Mouse (Mus musculus) MEL (cell line): Measurements from ENCODE around the gene Egfl7. TPM values are rescaled to one million over a fixed set of nuclear protein-coding genes. Genes with fewer than 3 reads are reported as not detected.

Experiments
- DNase-seq: peaks from one replicate; pipeline ENCODE4 v3.0.0; 2011; ENCODE audit warnings: low read depth, low spot score
- H3K27ac ChIP-seq: 2 replicates; pipeline ENCODE4 v1.5.1; 2012; ENCODE audit warnings: low read depth, mild to moderate bottlenecking, control low read depth, low read length, moderate library complexity; ENCODE audit not compliant: control insufficient read depth
- H3K27me3 ChIP-seq, 2 experiments: fragments of 150-350 bp in 1 of 2; sonication (generic) in 1 of 2; 2 replicates each; pipeline ENCODE4 v1.6.1; 2012; ENCODE audit warnings: low read length in 2 of 2, mild to moderate bottlenecking in 2 of 2, improper control_type of control experiment in 1 of 2, moderate library complexity in 1 of 2; ENCODE audit not compliant: insufficient read depth in 2 of 2, control insufficient read depth in 1 of 2
- H3K36me3 ChIP-seq, 2 experiments: 2 replicates each; pipeline ENCODE4 v1.6.1; 2012 to 2014; ENCODE audit warnings: low read length in 2 of 2, improper control_type of control experiment in 1 of 2, inconsistent platforms in 1 of 2, mild to moderate bottlenecking in 1 of 2; ENCODE audit not compliant: insufficient read depth in 2 of 2, control insufficient read depth in 1 of 2
- H3K4me1 ChIP-seq, 2 experiments: fragments of 150-350 bp in 1 of 2; sonication (generic) in 1 of 2; 2 replicates each; pipeline ENCODE4 v1.6.1; 2012; ENCODE audit warnings: low read length in 2 of 2, improper control_type of control experiment in 1 of 2, mild to moderate bottlenecking in 1 of 2; ENCODE audit not compliant: insufficient read depth in 2 of 2, control insufficient read depth in 1 of 2
- H3K4me3 ChIP-seq, 2 experiments: fragments of 150-350 bp in 1 of 2; sonication (generic) in 1 of 2; 2 replicates each; pipeline ENCODE4 v1.5.1; 2012; ENCODE audit warnings: low read depth in 2 of 2, low read length in 2 of 2, mild to moderate bottlenecking in 2 of 2, moderate library complexity in 2 of 2, control low read depth in 1 of 2, improper control_type of control experiment in 1 of 2; ENCODE audit not compliant: control insufficient read depth in 1 of 2, insufficient read depth in 1 of 2
- H3K79me2 ChIP-seq: 2 replicates; pipeline ENCODE4 v1.6.1; 2012; ENCODE audit warnings: mild to moderate bottlenecking, low read length, moderate library complexity; ENCODE audit not compliant: control insufficient read depth, poor library complexity, insufficient read depth
- H3K9ac ChIP-seq: 2 replicates; pipeline ENCODE4 v1.6.1; 2012; ENCODE audit warnings: low read depth, mild to moderate bottlenecking, control low read depth, low read length, moderate library complexity; ENCODE audit not compliant: control insufficient read depth, poor library complexity, severe bottlenecking
- H3K9me3 ChIP-seq: fragments of 150-350 bp; sonication (generic); replicated peaks from 2 replicates; pipeline ENCODE4 v1.6.1; 2012; ENCODE audit warnings: mild to moderate bottlenecking, low read length, improper control_type of control experiment, moderate library complexity; ENCODE audit not compliant: insufficient read depth
- CHD1 ChIP-seq: IDR thresholded peaks from 2 replicates; pipeline ENCODE4 v1.6.1; 2012; ENCODE audit warnings: low read depth, mild to moderate bottlenecking, inconsistent platforms, low read length, improper control_type of control experiment
- E2F4 ChIP-seq: IDR thresholded peaks from 2 replicates; pipeline ENCODE4 v1.6.1; 2011; ENCODE audit warnings: low read depth, low read length, improper control_type of control experiment, borderline replicate concordance
- ELF1 ChIP-seq: IDR thresholded peaks from 2 replicates; pipeline ENCODE4 v1.6.1; 2014; ENCODE audit warnings: low read depth, mild to moderate bottlenecking, inconsistent platforms, low read length, improper control_type of control experiment, moderate library complexity
- EP300 ChIP-seq, 2 experiments: IDR thresholded peaks; 2 replicates each; pipeline ENCODE4 v1.6.1; 2011; ENCODE audit warnings: improper control_type of control experiment in 2 of 2, low read length in 2 of 2, low read depth in 1 of 2, mild to moderate bottlenecking in 1 of 2
- GABPA ChIP-seq: IDR thresholded peaks from 2 replicates; pipeline ENCODE4 v1.6.1; 2012; ENCODE audit warnings: low read depth, mild to moderate bottlenecking, inconsistent platforms, low read length, improper control_type of control experiment, moderate library complexity
- GATA1 ChIP-seq: IDR thresholded peaks from 2 replicates; pipeline ENCODE4 v1.6.1; 2011; ENCODE audit warnings: low read depth, low read length, improper control_type of control experiment
- HCFC1 ChIP-seq: IDR thresholded peaks from 2 replicates; pipeline ENCODE4 v1.6.1; 2012; ENCODE audit warnings: low read depth, mild to moderate bottlenecking, inconsistent platforms, low read length, improper control_type of control experiment, moderate library complexity
- MAFK ChIP-seq: IDR thresholded peaks from 2 replicates; pipeline ENCODE4 v1.6.1; 2011; ENCODE audit warnings: low read depth, mild to moderate bottlenecking, low read length, improper control_type of control experiment, borderline replicate concordance
- MAX ChIP-seq: IDR thresholded peaks from 2 replicates; pipeline ENCODE4 v1.6.1; 2011; ENCODE audit warnings: low read length, improper control_type of control experiment
- MEF2A ChIP-seq: IDR thresholded peaks from 2 replicates; pipeline ENCODE4 v1.6.1; 2014; ENCODE audit warnings: low read depth, mild to moderate bottlenecking, inconsistent platforms, low read length, improper control_type of control experiment; ENCODE audit not compliant: poor library complexity, insufficient replicate concordance, severe bottlenecking; ENCODE audit errors: extremely low read depth
- MYB ChIP-seq: IDR thresholded peaks from 2 replicates; pipeline ENCODE4 v1.6.1; 2011; ENCODE audit warnings: mild to moderate bottlenecking, low read depth, low read length, improper control_type of control experiment
- NELFE ChIP-seq: IDR thresholded peaks from 2 replicates; pipeline ENCODE4 v1.6.1; 2011; ENCODE audit warnings: low read depth, low read length, improper control_type of control experiment
- NRF1 ChIP-seq: IDR thresholded peaks from 2 replicates; pipeline ENCODE4 v1.6.1; 2014; ENCODE audit warnings: low read depth, mild to moderate bottlenecking, inconsistent platforms, low read length, improper control_type of control experiment, moderate library complexity; ENCODE audit not compliant: poor library complexity, insufficient read depth, severe bottlenecking
- POLR2A ChIP-seq, 2 experiments: IDR thresholded peaks; 2 replicates each; pipeline ENCODE4 v1.6.1; 2011 to 2012; ENCODE audit warnings: low read length in 2 of 2, mild to moderate bottlenecking in 2 of 2, control low read depth in 1 of 2, improper control_type of control experiment in 1 of 2, low read depth in 1 of 2, moderate library complexity in 1 of 2; ENCODE audit not compliant: control insufficient read depth in 1 of 2, insufficient read depth in 1 of 2, poor library complexity in 1 of 2
- POLR2AphosphoS2 ChIP-seq: IDR thresholded peaks from 2 replicates; pipeline ENCODE4 v1.6.1; 2011; ENCODE audit warnings: low read length, improper control_type of control experiment
- RAD21 ChIP-seq: IDR thresholded peaks from 2 replicates; pipeline ENCODE4 v1.6.1; 2011; ENCODE audit warnings: mild to moderate bottlenecking, low read depth, low read length, improper control_type of control experiment
- TAL1 ChIP-seq: IDR thresholded peaks from 2 replicates; pipeline ENCODE4 v1.6.1; 2012; ENCODE audit warnings: mild to moderate bottlenecking, inconsistent platforms, low read length, moderate library complexity, mixed read lengths
- TBP ChIP-seq: IDR thresholded peaks from 2 replicates; pipeline ENCODE4 v1.8.0; 2011; ENCODE audit warnings: low read depth, low read length, improper control_type of control experiment
- UBTF ChIP-seq: IDR thresholded peaks from 2 replicates; pipeline ENCODE4 v1.6.1; 2012; ENCODE audit warnings: low read depth, mild to moderate bottlenecking, inconsistent platforms, low read length, improper control_type of control experiment, moderate library complexity, borderline replicate concordance; ENCODE audit not compliant: insufficient read depth
- USF2 ChIP-seq, 2 experiments: IDR thresholded peaks; 2 replicates each; pipeline ENCODE4 v1.6.1; 2011 to 2012; ENCODE audit warnings: improper control_type of control experiment in 2 of 2, low read length in 2 of 2, borderline replicate concordance in 1 of 2, inconsistent platforms in 1 of 2, low read depth in 1 of 2, mild to moderate bottlenecking in 1 of 2; ENCODE audit not compliant: insufficient read depth in 1 of 2
- ZKSCAN1 ChIP-seq: IDR thresholded peaks from 2 replicates; pipeline ENCODE4 v1.6.1; 2012; ENCODE audit warnings: low read depth, mild to moderate bottlenecking, inconsistent platforms, low read length, improper control_type of control experiment, moderate library complexity
- ZMIZ1 ChIP-seq: IDR thresholded peaks from 2 replicates; pipeline ENCODE4 v1.6.1; 2012; ENCODE audit warnings: low read depth, mild to moderate bottlenecking, inconsistent platforms, low read length, improper control_type of control experiment, moderate library complexity
- ZNF384 ChIP-seq: IDR thresholded peaks from 2 replicates; pipeline ENCODE4 v1.6.1; 2012; ENCODE audit warnings: low read depth, mild to moderate bottlenecking, inconsistent platforms, low read length, improper control_type of control experiment
- polyA plus RNA-seq, 2 experiments: library from polyadenylated mRNA; stranded (reverse) in 1 of 2; unstranded in 1 of 2; fragments of >175 nt in 1 of 2; fragments of >200 nt in 1 of 2; gene quantifications; 2 replicates each; pipeline versions ENCODE4 v1.2.1 to v1.2.4; 2012; ENCODE audit warnings: low replicate concordance in 2 of 2, low read depth in 1 of 2; ENCODE audit not compliant: insufficient read length in 2 of 2, insufficient read depth in 1 of 2, missing spikeins in 1 of 2
- total RNA-seq: library from RNA; depleted of rRNA; stranded (reverse); fragments of 300-350 nt; gene quantifications from 2 replicates; pipeline ENCODE4 v1.2.3, GENCODE M21; 2012

Egfl7 gene
- total and polyA plus RNA-seq, 3 experiments: 73.9 to 125 TPM; not detected in 1

- TF ChIP-seq UBTF: no peak
- no peak for TF ChIP-seq RAD21
- no peak for TF ChIP-seq POLR2AphosphoS2
- TF ChIP-seq EP300 (IDR thresholded peaks at IDR 0.05; ENCODE audit: low read depth in 1 of 2, low read length in 2 of 2): no peak
- TF ChIP-seq TBP: no peak
- TF ChIP-seq E2F4: no peak
- no peak for TF ChIP-seq HCFC1
- TF ChIP-seq GATA1: no peak
- TF ChIP-seq ZMIZ1: no peak
- TF ChIP-seq MYB: no peak
- no peak for TF ChIP-seq TAL1
- TF ChIP-seq ZNF384: no peak
- no peak for TF ChIP-seq MEF2A
- TF ChIP-seq USF2 (IDR thresholded peaks at IDR 0.05; ENCODE audit: borderline replicate concordance in 1 of 2, insufficient read depth in 1 of 2, low read depth in 1 of 2, low read length in 2 of 2): no peak
- no peaks in the 10 kb centered on the region for H3K79me2 ChIP-seq
- H3K27ac ChIP-seq: no peak overlapping the region
- no peak overlapping the region for H3K4me3 ChIP-seq
- DNase-seq: no peak
- H3K9ac ChIP-seq: no peak overlapping the region
- H3K4me1 ChIP-seq: no peaks in the 10 kb centered on the region
- H3K36me3 ChIP-seq: no peaks in the 10 kb centered on the region
- peaks cover 4 to 5% of the 10 kb centered on the region in 2 experiments for H3K27me3 ChIP-seq
- no peaks in the 10 kb centered on the region for H3K9me3 ChIP-seq
These were observed 36.0 kb upstream of the Egfl7 start for GRCm38 (mm10) chr2:26543768-26544167.

DNA sequence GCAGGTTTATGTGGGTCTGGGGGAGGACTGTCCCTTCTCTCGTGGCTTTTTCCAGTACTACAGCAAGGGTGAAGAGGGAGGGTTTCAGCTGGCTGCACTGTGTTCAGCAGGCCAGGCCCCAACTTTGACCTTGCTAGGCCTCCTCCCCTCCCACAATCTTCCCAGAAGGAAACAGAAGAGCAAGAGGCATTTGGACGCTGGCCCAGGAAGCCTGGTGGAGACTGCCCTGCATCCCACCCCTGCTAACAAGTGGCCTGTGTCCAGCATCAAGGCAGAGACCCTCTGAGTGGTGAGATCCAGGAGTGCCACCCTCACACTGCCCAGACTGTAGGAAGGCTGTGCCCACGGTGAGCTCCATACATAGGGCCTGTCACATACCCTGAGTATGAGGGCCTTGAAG lies 35.5 kb upstream of the Egfl7 start:
- no peak overlapping the region for H3K4me3 ChIP-seq
- TF ChIP-seq ZKSCAN1 (no peak), TAL1 (no peak), MAX (no peak), GABPA (no peak), ELF1 (no peak), MYB (no peak), POLR2A (IDR thresholded peaks at IDR 0.05; ENCODE audit: control insufficient read depth in 1 of 2, insufficient read depth in 1 of 2, low read depth in 1 of 2, low read length in 2 of 2, poor library complexity in 1 of 2) (no peak), MAFK (no peak), NELFE (no peak), E2F4 (no peak), NRF1 (no peak), CHD1 (no peak), USF2 (IDR thresholded peaks at IDR 0.05; ENCODE audit: borderline replicate concordance in 1 of 2, insufficient read depth in 1 of 2, low read depth in 1 of 2, low read length in 2 of 2) (no peak)
- H3K4me1 ChIP-seq: no peaks in the 10 kb centered on the region
- DNase-seq: no peak
- H3K27me3 ChIP-seq: peaks cover 4 to 5% of the 10 kb centered on the region in 2 experiments
- H3K27ac ChIP-seq: no peak overlapping the region
- H3K36me3 ChIP-seq: no peaks in the 10 kb centered on the region
- H3K79me2 ChIP-seq: no peaks in the 10 kb centered on the region
- no peaks in the 10 kb centered on the region for H3K9me3 ChIP-seq
- no peak overlapping the region for H3K9ac ChIP-seq
